Mouse (Mus musculus): Measurements from ENCODE around the gene Csf2ra.
"Not testable (repeated sequence)": the region's sequence is repeated elsewhere in the genome, so short reads cannot be mapped to it uniquely, and the experiment has no call there.

Csf2ra gene

GRCm38 (mm10) chr19:61237967-61238366, 9.7 kb upstream of the Csf2ra start:
- no peaks in the 10 kb centered on the region for H3K27me3 ChIP-seq (ENCODE audit: control insufficient read depth, insufficient read depth, low read length, poor library complexity, severe bottlenecking)

GRCm38 (mm10) chr19:61234532-61234931, 6.3 kb upstream of the Csf2ra start:
- H3K27me3 ChIP-seq (ENCODE audit: control insufficient read depth, insufficient read depth, low read length, poor library complexity, severe bottlenecking): no peaks in the 10 kb centered on the region
- H3K36me3 ChIP-seq (ENCODE audit: control insufficient read depth, insufficient read depth, low read length, poor library complexity, severe bottlenecking): no peaks in the 10 kb centered on the region
- peak; percentile 33 for DNase-seq (ENCODE audit: low read depth, low spot score)

More at GRCm38 (mm10) chr19:61237967-61238366, 9.7 kb upstream of the Csf2ra start:
- no peaks in the 10 kb centered on the region for H3K36me3 ChIP-seq (ENCODE audit: control insufficient read depth, insufficient read depth, low read length, poor library complexity, severe bottlenecking)
- peak; percentile 25 for DNase-seq (ENCODE audit: low read depth, low spot score)

- H3K36me3 ChIP-seq (ENCODE audit: control insufficient read depth, insufficient read depth, low read length, poor library complexity, severe bottlenecking): no peaks in the 10 kb centered on the region
- H3K27me3 ChIP-seq (ENCODE audit: control insufficient read depth, insufficient read depth, low read length, poor library complexity, severe bottlenecking): no peaks in the 10 kb centered on the region
- peak; percentile 98 for DNase-seq (ENCODE audit: low read depth, low spot score)
Observed at GRCm38 (mm10) chr19:61226928-61227854, 1.0 kb downstream of the Csf2ra start.

GRCm38 (mm10) chr19:61226401-61226927, 1.8 kb downstream of the Csf2ra start:
- H3K27me3 ChIP-seq (ENCODE audit: control insufficient read depth, insufficient read depth, low read length, poor library complexity, severe bottlenecking): no peaks in the 10 kb centered on the region
- no peaks in the 10 kb centered on the region for H3K36me3 ChIP-seq (ENCODE audit: control insufficient read depth, insufficient read depth, low read length, poor library complexity, severe bottlenecking)
- DNase-seq (ENCODE audit: low read depth, low spot score): peak; percentile 94

- DNase-seq (ENCODE audit: low read depth, low spot score): peak; percentile 88
- Histone ChIP-seq H3K27me3 (ENCODE audit: control insufficient read depth, insufficient read depth, low read length, poor library complexity, severe bottlenecking) (no peaks in the 10 kb centered on the region), H3K36me3 (ENCODE audit: control insufficient read depth, insufficient read depth, low read length, poor library complexity, severe bottlenecking) (no peaks in the 10 kb centered on the region)
Observed at GRCm38 (mm10) chr19:61225526-61226400, 2.5 kb downstream of the Csf2ra start.

GRCm38 (mm10) chr19:61224678-61225525, 3.3 kb downstream of the Csf2ra start:
- DNase-seq (ENCODE audit: low read depth, low spot score): peak; percentile 46
- Histone ChIP-seq H3K36me3 (ENCODE audit: control insufficient read depth, insufficient read depth, low read length, poor library complexity, severe bottlenecking) (no peaks in the 10 kb centered on the region), H3K27me3 (ENCODE audit: control insufficient read depth, insufficient read depth, low read length, poor library complexity, severe bottlenecking) (no peaks in the 10 kb centered on the region)

- peak; percentile 67 for DNase-seq (ENCODE audit: low read depth, low spot score)
- H3K27me3 ChIP-seq (ENCODE audit: control insufficient read depth, insufficient read depth, low read length, poor library complexity, severe bottlenecking): no peaks in the 10 kb centered on the region
- H3K36me3 ChIP-seq (ENCODE audit: control insufficient read depth, insufficient read depth, low read length, poor library complexity, severe bottlenecking): no peaks in the 10 kb centered on the region
Observed at GRCm38 (mm10) chr19:61223706-61224328, 4.4 kb downstream of the Csf2ra start.

- H3K36me3 ChIP-seq (ENCODE audit: control insufficient read depth, insufficient read depth, low read length, poor library complexity, severe bottlenecking); H3K27me3 ChIP-seq (ENCODE audit: control insufficient read depth, insufficient read depth, low read length, poor library complexity, severe bottlenecking); DNase-seq (ENCODE audit: low read depth, low spot score): not testable (repeated sequence)
Observed at GRCm38 (mm10) chr19:61207506-61207905, 20.7 kb downstream of the Csf2ra start.

GRCm38 (mm10) chr19:61199836-61200235, 28.4 kb downstream of the Csf2ra start:
- H3K36me3 ChIP-seq (ENCODE audit: control insufficient read depth, insufficient read depth, low read length, poor library complexity, severe bottlenecking): no peaks in the 10 kb centered on the region
- H3K27me3 ChIP-seq (ENCODE audit: control insufficient read depth, insufficient read depth, low read length, poor library complexity, severe bottlenecking): no peaks in the 10 kb centered on the region
- DNase-seq (ENCODE audit: low read depth, low spot score): peak; percentile 28

GRCm38 (mm10) chr19:61199316-61199715, 28.9 kb downstream of the Csf2ra start:
- peak; percentile 92 for DNase-seq (ENCODE audit: low read depth, low spot score)
- Histone ChIP-seq H3K27me3 (ENCODE audit: control insufficient read depth, insufficient read depth, low read length, poor library complexity, severe bottlenecking) (no peaks in the 10 kb centered on the region), H3K36me3 (ENCODE audit: control insufficient read depth, insufficient read depth, low read length, poor library complexity, severe bottlenecking) (no peaks in the 10 kb centered on the region)

- H3K27me3 ChIP-seq (ENCODE audit: control insufficient read depth, insufficient read depth, low read length, poor library complexity, severe bottlenecking); H3K36me3 ChIP-seq (ENCODE audit: control insufficient read depth, insufficient read depth, low read length, poor library complexity, severe bottlenecking); DNase-seq (ENCODE audit: low read depth, low spot score): not testable (repeated sequence)
Observed at GRCm38 (mm10) chr19:61183590-61183989, 44.6 kb downstream of the Csf2ra start, which contains the start of gene Gm6020. Gene Gm6020 (plus strand): TSS chr19:61183890.

- no peaks in the 10 kb centered on the region for H3K27me3 ChIP-seq (ENCODE audit: control insufficient read depth, insufficient read depth, low read length, poor library complexity, severe bottlenecking)
- DNase-seq (ENCODE audit: low read depth, low spot score): no peak
- no peaks in the 10 kb centered on the region for H3K36me3 ChIP-seq (ENCODE audit: control insufficient read depth, insufficient read depth, low read length, poor library complexity, severe bottlenecking)
Observed at GRCm38 (mm10) chr19:61175756-61176324, 52.4 kb downstream of the Csf2ra start, which contains the start of gene Gm7102. Gene Gm7102 (minus strand): TSS chr19:61176309.

Measured in splenic B cell, adult 2 months (primary cell).